Mouse (Mus musculus) heart, embryonic 14.5 days (tissue): ENCODE data around the gene Fam196a. TPM values are rescaled to one million over a fixed set of nuclear protein-coding genes. Genes with fewer than 3 reads are reported as not detected.

Experiments
- ATAC-seq: fragments of 200-750 bp; cut with Nextera tagmentation; 2 replicates; pipeline ENCODE4 v1.8.0; 2017; ENCODE audit warnings: low read depth, moderate TSS enrichment; ENCODE audit not compliant: insufficient number of reproducible peaks, insufficient read depth, low FRiP score
- H3K27ac ChIP-seq, 2 experiments: fragments of 200-500 bp in 1 of 2; fragments of 300-500 bp in 1 of 2; sonication (generic) in 1 of 2; replicated peaks in 1 of 2; 2 replicates each; pipeline ENCODE4 v1.5.1; 2012 to 2014; ENCODE audit warnings: low read depth in 2 of 2, low read length in 2 of 2, control low read depth in 1 of 2, mild to moderate bottlenecking in 1 of 2, mixed read lengths in 1 of 2; ENCODE audit not compliant: control insufficient read depth in 1 of 2, insufficient read depth in 1 of 2
- H3K27me3 ChIP-seq: fragments of 300-500 bp; sonication (generic); 2 replicates; pipeline ENCODE4 v1.6.1; 2014; ENCODE audit warnings: mild to moderate bottlenecking, low read length, control low read depth; ENCODE audit not compliant: control insufficient read depth, insufficient read depth
- H3K36me3 ChIP-seq: fragments of 300-500 bp; sonication (generic); 2 replicates; pipeline ENCODE4 v1.6.1; 2014; ENCODE audit warnings: mild to moderate bottlenecking, control low read depth, low read length, mixed read lengths; ENCODE audit not compliant: control insufficient read depth, insufficient read depth
- H3K4me1 ChIP-seq, 2 experiments: fragments of 200-500 bp in 1 of 2; fragments of 300-500 bp in 1 of 2; sonication (generic) in 1 of 2; 2 replicates each; pipeline ENCODE4 v1.6.1; 2012 to 2014; ENCODE audit warnings: low read length in 2 of 2, control low read depth in 1 of 2, mixed read lengths in 1 of 2; ENCODE audit not compliant: control insufficient read depth in 2 of 2, insufficient read depth in 2 of 2
- H3K4me2 ChIP-seq: fragments of 300-500 bp; sonication (generic); 2 replicates; pipeline ENCODE4 v1.6.1; 2014; ENCODE audit warnings: mild to moderate bottlenecking, low read length
- H3K4me3 ChIP-seq, 2 experiments: fragments of 200-500 bp in 1 of 2; fragments of 300-500 bp in 1 of 2; sonication (generic) in 1 of 2; 2 replicates each; pipeline ENCODE4 v1.5.1; 2012 to 2014; ENCODE audit warnings: low read length in 2 of 2, mild to moderate bottlenecking in 2 of 2, control low read depth in 1 of 2, low read depth in 1 of 2, moderate library complexity in 1 of 2; ENCODE audit not compliant: control insufficient read depth in 1 of 2, insufficient read depth in 1 of 2
- H3K9ac ChIP-seq: fragments of 300-500 bp; sonication (generic); 2 replicates; pipeline ENCODE4 v1.6.1; 2014; ENCODE audit warnings: mild to moderate bottlenecking, low read length
- H3K9me3 ChIP-seq: fragments of 300-500 bp; sonication (generic); 2 replicates; pipeline ENCODE4 v1.6.1; 2016; ENCODE audit warnings: low read length, control low read depth; ENCODE audit not compliant: control insufficient read depth
- WGBS: fragments of 180-500 bp; shearing (Covaris S2); extraction: QIAGEN DNeasy Blood & Tissue Kit; methylation state at CpG from one replicate; pipeline ENCODE4 v1.1.7; 2014; 5-methylcytosine and 5-hydroxymethylcytosine counted together
- polyA plus RNA-seq: library from polyadenylated mRNA; unstranded; fragments of >200 nt; fragmentation: Nextera tagmentation; extraction: Ambion mirVana; gene quantifications from 2 replicates; pipeline ENCODE4 v1.2.1, GENCODE M21; 2014

Gene Fam196a
- polyA plus RNA-seq, 1 experiment from 2014 or later, result 1.6 TPM

DNA sequence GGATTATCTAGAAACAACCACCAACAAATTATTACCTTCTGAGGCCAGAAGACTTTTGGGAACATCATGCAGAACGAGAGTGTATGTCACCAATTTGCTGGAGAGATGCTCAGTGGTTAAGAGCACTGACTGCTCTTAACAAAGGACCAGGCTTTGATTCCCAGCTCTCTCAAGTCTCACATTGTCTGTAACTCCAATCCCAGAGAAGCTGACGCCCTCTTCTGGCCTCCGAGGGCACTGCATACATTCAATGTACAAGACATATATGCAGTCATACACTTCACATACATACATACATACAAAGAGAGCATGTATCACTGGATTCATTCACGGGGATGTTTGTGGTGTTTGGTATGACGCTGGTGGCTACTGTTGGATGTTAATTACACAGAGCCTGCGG lies 3.7 kb upstream of the Fam196a start:
- ATAC-seq, result no peak
- H3K27me3 ChIP-seq, result peaks cover 17% of the 10 kb centered on the region
- WGBS, result 91% methylated on average over 6 of the region's 6 CpGs

DNA sequence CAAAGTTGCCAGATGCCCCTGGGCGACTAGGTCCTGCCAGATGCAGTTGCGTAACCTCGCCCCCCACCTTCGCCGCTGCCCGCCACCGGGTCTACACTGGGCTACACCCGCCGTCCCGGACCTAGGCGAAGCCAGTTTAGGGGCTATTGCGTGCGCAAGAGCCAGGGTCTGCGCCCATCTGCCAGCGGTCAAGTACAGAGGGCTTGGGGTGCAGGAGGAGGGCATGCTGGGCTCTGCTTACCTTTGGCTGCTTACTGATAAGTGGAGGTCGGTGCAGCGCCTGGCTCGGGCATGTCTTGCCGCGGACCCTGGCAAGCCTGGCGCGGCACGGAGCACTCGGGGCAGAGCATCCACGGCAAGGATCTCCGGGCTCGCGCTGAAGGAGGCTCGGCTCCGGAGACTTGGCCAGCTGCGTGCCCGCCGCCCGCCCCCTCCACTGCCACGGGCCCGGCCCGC lies 731 bp downstream of the Fam196a start:
- ATAC-seq, result peak; percentile 29; the same call in 1 of the 2 replicates
- peak overlapping the region; percentile 98 for H3K4me2 ChIP-seq
- 1% methylated on average over 34 of the region's 37 CpGs for WGBS
- H3K27ac ChIP-seq, result no peak overlapping the region
- peaks cover 36% of the 10 kb centered on the region for H3K27me3 ChIP-seq
- no peaks in the 10 kb centered on the region for H3K36me3 ChIP-seq
- H3K9me3 ChIP-seq, result no peaks in the 10 kb centered on the region
- H3K4me3 ChIP-seq, result peak overlapping the region; percentile 33 to 57
- H3K4me1 ChIP-seq, result peaks cover 3 to 16% of the 10 kb centered on the region in 2 experiments; a peak in 3 of 4 replicates
- peak overlapping the region; percentile 61 for H3K9ac ChIP-seq

More for the DNA sequence above, 3.7 kb upstream of the Fam196a start:
- Histone ChIP-seq H3K4me2 (no peak overlapping the region), H3K36me3 (no peaks in the 10 kb centered on the region), H3K9me3 (no peaks in the 10 kb centered on the region), H3K27ac (no peak overlapping the region), H3K4me3 (no peak overlapping the region), H3K4me1 (peaks cover 8 to 14% of the 10 kb centered on the region in 2 experiments), H3K9ac (no peak overlapping the region)

DNA sequence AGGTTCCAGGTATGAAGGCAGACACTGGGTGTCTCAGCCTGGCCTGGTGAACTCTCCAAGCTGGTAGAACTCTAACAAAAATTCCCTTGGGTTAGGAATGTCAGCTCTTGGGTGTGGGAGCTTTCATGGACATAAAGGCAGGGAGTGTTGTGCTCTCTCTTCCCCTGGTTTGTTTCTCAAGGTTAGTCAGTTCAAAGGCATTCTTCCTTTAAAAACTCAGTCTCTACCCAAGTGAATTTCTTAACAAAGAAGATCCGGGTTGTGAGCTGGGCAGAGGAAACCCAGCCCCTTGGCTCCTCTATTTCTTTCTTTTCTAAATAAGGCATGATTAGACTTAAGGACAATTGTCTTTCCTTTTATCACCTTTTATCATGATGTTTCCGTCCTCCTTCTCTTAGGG lies 6.3 kb downstream of the Fam196a start:
- H3K9ac ChIP-seq, result no peak overlapping the region
- ATAC-seq, result no peak

DNA sequence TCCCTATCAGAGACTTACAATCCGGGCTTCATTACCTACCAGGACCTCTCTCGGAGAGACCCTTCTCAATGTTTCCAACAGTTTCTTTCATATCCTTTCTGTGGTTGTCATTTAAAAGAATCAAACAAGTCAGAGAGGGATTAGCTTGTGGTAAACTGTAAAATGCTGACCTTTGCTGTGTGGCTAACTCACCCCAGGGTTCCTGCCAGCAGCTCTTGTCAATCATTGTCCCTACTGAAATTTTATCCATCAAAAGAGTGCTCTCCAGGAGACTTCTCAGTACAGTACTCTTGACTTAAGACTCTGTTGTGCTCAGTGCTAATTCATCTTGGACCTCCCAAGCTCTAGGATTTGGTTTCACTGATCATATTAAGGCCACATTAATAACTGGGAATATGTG lies 36.2 kb downstream of the Fam196a start:
- Histone ChIP-seq H3K27me3 (no peaks in the 10 kb centered on the region), H3K4me2 (no peak overlapping the region), H3K9ac (no peak overlapping the region), H3K4me3 (no peak overlapping the region), H3K4me1 (no peaks in the 10 kb centered on the region), H3K9me3 (no peaks in the 10 kb centered on the region), H3K36me3 (no peaks in the 10 kb centered on the region), H3K27ac (no peak overlapping the region)
- WGBS, result 86% methylated on average over 2 of the region's 2 CpGs
- ATAC-seq, result no peak

More for the DNA sequence above, 6.3 kb downstream of the Fam196a start:
- no peaks in the 10 kb centered on the region for H3K36me3 ChIP-seq
- H3K4me3 ChIP-seq, result no peak overlapping the region
- 64% methylated on average over 2 of the region's 2 CpGs for WGBS
- no peak overlapping the region for H3K27ac ChIP-seq
- H3K9me3 ChIP-seq, result no peaks in the 10 kb centered on the region
- no peak overlapping the region for H3K4me2 ChIP-seq
- H3K4me1 ChIP-seq, result peaks cover 0 to 1% of the 10 kb centered on the region in 2 experiments; a peak in 3 of 4 replicates
- peaks cover 18% of the 10 kb centered on the region for H3K27me3 ChIP-seq

DNA sequence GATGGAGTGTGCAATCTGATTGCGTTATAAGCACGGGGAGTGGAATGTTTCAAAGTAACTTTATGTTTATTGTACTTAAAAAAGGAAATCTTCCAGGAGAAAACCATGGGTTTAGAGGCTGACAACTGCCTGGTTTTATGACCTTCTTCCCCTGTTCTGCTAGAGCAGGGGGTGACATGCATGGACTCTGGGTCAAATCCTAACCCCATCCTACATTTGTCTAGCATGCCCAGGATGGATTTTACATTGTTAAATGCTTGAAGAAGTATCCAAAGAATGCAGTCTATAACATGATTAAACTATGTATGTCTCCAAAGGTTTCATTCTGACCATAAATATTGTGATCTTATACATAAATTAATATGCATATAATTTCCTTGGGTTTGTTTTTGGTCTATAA lies 38.8 kb downstream of the Fam196a start:
- Histone ChIP-seq H3K36me3 (no peaks in the 10 kb centered on the region), H3K27me3 (no peaks in the 10 kb centered on the region), H3K27ac (no peak overlapping the region), H3K4me1 (no peaks in the 10 kb centered on the region), H3K4me3 (no peak overlapping the region), H3K9me3 (no peaks in the 10 kb centered on the region), H3K9ac (no peak overlapping the region), H3K4me2 (no peak overlapping the region)
- WGBS, result 93% methylated on average over 2 of the region's 2 CpGs
- no peak for ATAC-seq

DNA sequence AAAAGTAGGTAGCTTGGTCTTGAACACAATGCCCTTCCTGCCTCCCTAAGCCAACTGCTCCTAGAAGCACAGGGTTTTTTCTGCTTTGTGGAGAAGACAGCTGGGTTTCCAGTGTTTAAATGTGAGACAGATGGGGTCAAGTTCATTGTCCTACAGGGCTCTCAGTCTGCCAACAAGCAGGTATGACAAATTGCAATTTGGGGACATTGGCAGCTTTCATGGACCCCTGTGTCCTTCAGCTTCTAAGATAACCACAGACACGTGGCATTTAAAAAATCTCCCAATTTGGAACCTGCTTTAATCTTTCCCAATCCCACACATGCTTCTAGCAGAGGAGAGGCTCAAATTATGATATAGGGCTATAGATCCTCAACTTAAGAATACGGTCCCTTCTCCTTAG lies 43.6 kb downstream of the Fam196a start:
- Histone ChIP-seq H3K27me3 (no peaks in the 10 kb centered on the region), H3K36me3 (no peaks in the 10 kb centered on the region), H3K27ac (no peak overlapping the region), H3K9me3 (no peaks in the 10 kb centered on the region), H3K4me1 (peaks cover 0 to 2% of the 10 kb centered on the region in 2 experiments; a peak in 1 of 4 replicates), H3K4me3 (no peak overlapping the region), H3K4me2 (no peak overlapping the region), H3K9ac (no peak overlapping the region)
- ATAC-seq, result no peak
- WGBS, result 73% methylated on average over 2 of the region's 2 CpGs

DNA sequence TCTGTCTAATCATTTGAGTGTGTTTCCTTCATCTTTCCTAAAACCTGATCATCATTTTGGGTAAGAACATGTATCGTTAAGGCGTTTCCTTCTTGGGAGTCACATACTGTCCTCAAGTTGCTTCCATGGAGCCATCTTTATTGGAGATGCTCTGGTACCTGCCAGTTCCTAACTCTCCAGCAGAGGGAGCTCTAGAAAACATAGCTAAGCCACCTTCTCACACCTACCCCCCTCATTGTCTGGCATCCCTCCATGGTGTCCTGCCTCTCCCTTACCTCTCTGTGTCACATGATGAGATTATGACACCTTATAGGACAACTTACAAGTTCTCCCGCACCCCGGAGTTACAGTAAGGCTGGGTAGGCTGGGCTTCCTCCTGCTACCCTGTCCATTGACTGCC lies 45.3 kb downstream of the Fam196a start:
- Histone ChIP-seq H3K4me2 (no peak overlapping the region), H3K9me3 (no peaks in the 10 kb centered on the region), H3K27me3 (no peaks in the 10 kb centered on the region), H3K9ac (no peak overlapping the region), H3K27ac (no peak overlapping the region), H3K4me1 (peaks cover 0 to 2% of the 10 kb centered on the region in 2 experiments; a peak in 1 of 4 replicates), H3K4me3 (no peak overlapping the region), H3K36me3 (no peaks in the 10 kb centered on the region)
- no peak for ATAC-seq
- WGBS, result 85% methylated on average over 4 of the region's 4 CpGs

DNA sequence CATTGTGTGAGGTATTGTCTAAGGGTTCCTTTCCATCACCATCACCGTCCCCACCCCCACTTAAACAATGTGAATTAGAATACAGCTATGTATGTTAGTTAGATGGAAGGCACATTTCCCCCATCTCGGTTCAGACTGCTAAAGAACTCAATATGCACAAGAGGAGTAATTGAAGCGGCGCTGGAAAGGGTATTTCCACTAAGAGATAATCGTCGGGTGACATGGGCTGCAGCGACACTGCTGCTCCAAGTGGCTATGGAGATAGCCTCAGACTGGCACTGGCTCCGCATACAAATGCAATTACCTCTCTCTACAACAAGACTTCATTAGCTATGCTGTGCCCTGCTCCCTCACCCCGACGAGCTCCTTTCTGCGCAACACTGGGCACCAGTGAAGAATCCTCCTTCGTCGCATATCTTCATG lies 45.8 kb downstream of the Fam196a start:
- no peaks in the 10 kb centered on the region for H3K9me3 ChIP-seq
- 84% methylated on average over 13 of the region's 13 CpGs for WGBS
- H3K9ac ChIP-seq, result no peak overlapping the region
- H3K4me2 ChIP-seq, result no peak overlapping the region
- no peaks in the 10 kb centered on the region for H3K27me3 ChIP-seq
- no peak overlapping the region for H3K4me3 ChIP-seq
- no peak for ATAC-seq
- H3K4me1 ChIP-seq, result peaks cover 0 to 2% of the 10 kb centered on the region in 2 experiments; a peak in 1 of 4 replicates
- no peaks in the 10 kb centered on the region for H3K36me3 ChIP-seq
- H3K27ac ChIP-seq, result no peak overlapping the region
